Mouse (Mus musculus): Measurements from ENCODE around the gene Islr2. TPM values are rescaled to one million over a fixed set of nuclear protein-coding genes. Genes with fewer than 3 reads are reported as not detected.

The Islr2 gene
- polyA plus RNA-seq, 1 experiment from 2014 or later, result 1.4 TPM

DNA sequence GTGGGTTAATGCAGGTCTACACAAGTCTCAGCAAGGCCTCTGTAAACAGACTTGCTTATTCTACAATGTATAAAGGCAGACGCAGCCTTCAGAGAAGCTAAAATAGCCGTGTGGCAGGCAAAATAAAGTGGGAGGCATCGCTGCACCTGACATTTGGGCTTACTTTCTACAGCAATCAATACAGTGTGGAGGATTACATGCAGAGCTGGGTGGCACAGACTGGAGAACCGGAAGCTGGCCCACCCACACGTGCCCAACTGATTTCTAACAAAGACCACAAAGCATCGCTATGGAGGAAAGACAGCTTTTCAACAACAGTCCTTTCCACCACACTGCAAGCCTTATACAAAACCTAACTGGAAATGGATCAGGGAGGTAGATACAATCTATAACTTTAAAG, 19.7 kb downstream of the Islr2 start:
- Histone ChIP-seq H3K27ac (no peak overlapping the region), H3K9me3 (no peaks in the 10 kb centered on the region), H3K36me3 (no peaks in the 10 kb centered on the region), H3K4me2 (no peak overlapping the region), H3K9ac (no peak overlapping the region), H3K4me3 (no peak overlapping the region), H3K27me3 (peaks cover under 1% of the 10 kb centered on the region; the same call in 1 of the 2 replicates), H3K4me1 (no peaks in the 10 kb centered on the region)
- no peak for ATAC-seq (ENCODE audit: insufficient number of reproducible peaks, insufficient read depth, low FRiP score, low TSS enrichment, low read depth)
- 64% methylated on average over 6 of the region's 6 CpGs for WGBS

DNA sequence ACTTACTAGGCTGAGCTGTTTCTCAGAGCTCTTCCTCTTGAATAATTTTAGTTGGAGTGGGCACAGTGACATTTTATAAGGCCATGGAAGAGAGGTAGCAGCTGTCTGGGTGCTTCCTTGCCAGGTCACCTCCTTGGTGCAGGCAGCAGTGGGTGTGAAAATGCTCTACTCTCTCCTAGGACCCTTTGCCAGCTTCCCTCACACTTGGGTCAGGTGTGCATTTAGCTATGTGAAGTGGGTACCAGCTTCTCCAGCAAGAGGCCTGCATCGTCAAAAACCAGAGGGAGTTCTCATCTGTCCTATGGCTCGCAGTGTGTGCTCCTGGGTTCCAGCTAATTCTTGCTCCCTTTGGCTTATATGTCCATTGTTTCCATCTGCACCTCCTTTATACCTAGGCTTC, 24.7 kb downstream of the Islr2 start:
- 83% methylated on average over 2 of the region's 2 CpGs for WGBS
- no peaks in the 10 kb centered on the region for H3K27me3 ChIP-seq
- no peak overlapping the region for H3K4me3 ChIP-seq
- no peaks in the 10 kb centered on the region for H3K9me3 ChIP-seq
- no peak overlapping the region for H3K4me2 ChIP-seq
- H3K36me3 ChIP-seq, result no peaks in the 10 kb centered on the region
- H3K9ac ChIP-seq, result no peak overlapping the region
- no peak overlapping the region for H3K27ac ChIP-seq
- no peak for ATAC-seq (ENCODE audit: insufficient number of reproducible peaks, insufficient read depth, low FRiP score, low TSS enrichment, low read depth)
- peaks cover 12% of the 10 kb centered on the region for H3K4me1 ChIP-seq

DNA sequence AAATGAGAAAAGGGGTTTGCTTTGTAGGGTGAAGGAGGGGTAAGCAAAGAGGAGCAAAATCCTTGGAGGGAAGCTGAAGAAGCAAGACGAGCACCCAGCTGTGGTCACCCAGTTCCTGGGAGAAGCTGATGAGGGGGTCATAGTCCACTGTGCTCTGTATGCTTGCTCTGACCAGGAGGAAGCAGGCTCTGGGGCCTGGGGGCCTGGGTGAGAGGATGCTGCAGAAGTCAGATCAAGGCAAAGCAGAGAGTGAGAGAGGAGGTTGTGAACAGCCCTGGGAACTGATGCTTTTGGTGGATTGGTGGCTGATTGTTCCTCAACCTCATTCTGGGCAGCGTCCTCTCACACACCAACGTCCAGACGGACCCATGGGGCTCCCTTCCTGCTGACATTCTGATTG, 27.0 kb downstream of the Islr2 start:
- Histone ChIP-seq H3K27me3 (no peaks in the 10 kb centered on the region), H3K27ac (no peak overlapping the region), H3K9me3 (no peaks in the 10 kb centered on the region), H3K4me1 (peaks cover 12% of the 10 kb centered on the region), H3K4me2 (no peak overlapping the region), H3K4me3 (no peak overlapping the region), H3K9ac (no peak overlapping the region), H3K36me3 (no peaks in the 10 kb centered on the region)
- ATAC-seq (ENCODE audit: insufficient number of reproducible peaks, insufficient read depth, low FRiP score, low TSS enrichment, low read depth), result no peak
- 67% methylated on average over 4 of the region's 4 CpGs for WGBS

DNA sequence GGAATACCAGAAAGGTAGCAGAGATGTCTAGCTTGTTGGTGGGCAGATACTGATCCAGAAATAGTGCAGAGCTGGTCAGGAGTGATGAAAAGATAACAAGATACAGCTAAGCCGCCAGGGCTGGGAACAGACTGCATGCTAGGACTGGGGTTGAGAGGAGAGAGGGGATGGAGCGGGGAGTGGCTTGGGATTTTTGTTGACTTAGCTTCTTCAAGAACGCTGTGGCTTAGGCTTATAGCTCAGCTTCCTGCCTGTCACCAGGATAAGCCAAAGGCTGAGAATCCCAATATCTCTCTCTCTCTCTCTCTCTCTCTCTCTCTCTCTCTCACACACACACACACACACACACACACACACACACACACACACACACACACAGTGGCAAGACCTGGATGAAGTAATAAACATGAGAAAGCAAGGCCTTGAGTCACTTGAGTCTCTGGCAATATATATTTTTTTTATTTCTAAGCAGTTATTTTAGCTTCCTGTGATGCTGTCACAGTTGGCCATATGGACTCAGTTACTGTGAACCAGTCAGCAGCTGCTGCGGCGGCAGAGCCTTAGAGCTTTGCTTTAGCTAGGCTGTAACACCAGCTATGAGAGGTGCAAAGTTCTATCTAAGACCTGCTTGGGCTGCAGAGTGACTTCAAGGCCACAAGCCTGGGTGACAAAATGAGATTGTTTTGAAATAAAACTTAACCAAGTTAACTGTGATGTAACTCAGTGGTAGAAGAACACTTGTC, 28.2 kb downstream of the Islr2 start:
- ATAC-seq (ENCODE audit: insufficient number of reproducible peaks, insufficient read depth, low FRiP score, low TSS enrichment, low read depth), result no peak

DNA sequence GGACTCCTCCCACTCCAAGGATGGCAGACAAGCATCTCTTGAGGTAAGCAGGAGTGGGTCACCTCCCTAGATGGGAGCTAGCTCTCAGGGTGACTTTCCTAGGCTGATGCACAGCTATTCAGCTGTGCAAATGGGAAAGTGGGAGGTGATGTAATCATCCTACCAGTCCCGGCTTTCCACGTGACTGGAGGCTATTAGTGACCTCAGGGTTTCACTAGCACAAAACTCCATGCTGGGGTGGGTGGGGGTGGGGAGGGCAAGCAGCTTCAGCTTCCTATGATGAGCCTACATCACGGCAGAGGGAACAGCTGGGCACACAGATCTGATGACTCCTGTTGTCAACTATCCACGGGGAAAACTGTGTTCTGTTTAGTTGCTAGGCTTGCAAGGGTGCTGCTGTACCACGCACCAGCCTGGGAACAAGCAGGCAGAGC, 29.3 kb downstream of the Islr2 start:
- no peak for ATAC-seq (ENCODE audit: insufficient number of reproducible peaks, insufficient read depth, low FRiP score, low TSS enrichment, low read depth)
- Histone ChIP-seq H3K4me2 (no peak overlapping the region), H3K4me1 (peaks cover 12% of the 10 kb centered on the region), H3K36me3 (no peaks in the 10 kb centered on the region), H3K27ac (no peak overlapping the region), H3K27me3 (no peaks in the 10 kb centered on the region), H3K4me3 (no peak overlapping the region), H3K9me3 (no peaks in the 10 kb centered on the region), H3K9ac (no peak overlapping the region)
- WGBS, result 28% methylated on average over 5 of the region's 5 CpGs

More for the DNA sequence above, 28.2 kb downstream of the Islr2 start:
- Histone ChIP-seq H3K9me3 (no peaks in the 10 kb centered on the region), H3K9ac (no peak overlapping the region), H3K27ac (peak overlapping the region; percentile 44; the same call in 1 of the 2 replicates), H3K4me2 (no peak overlapping the region), H3K4me1 (peaks cover 12% of the 10 kb centered on the region), H3K4me3 (no peak overlapping the region), H3K27me3 (no peaks in the 10 kb centered on the region), H3K36me3 (no peaks in the 10 kb centered on the region)
- WGBS, result 22% methylated on average over 5 of the region's 5 CpGs

DNA sequence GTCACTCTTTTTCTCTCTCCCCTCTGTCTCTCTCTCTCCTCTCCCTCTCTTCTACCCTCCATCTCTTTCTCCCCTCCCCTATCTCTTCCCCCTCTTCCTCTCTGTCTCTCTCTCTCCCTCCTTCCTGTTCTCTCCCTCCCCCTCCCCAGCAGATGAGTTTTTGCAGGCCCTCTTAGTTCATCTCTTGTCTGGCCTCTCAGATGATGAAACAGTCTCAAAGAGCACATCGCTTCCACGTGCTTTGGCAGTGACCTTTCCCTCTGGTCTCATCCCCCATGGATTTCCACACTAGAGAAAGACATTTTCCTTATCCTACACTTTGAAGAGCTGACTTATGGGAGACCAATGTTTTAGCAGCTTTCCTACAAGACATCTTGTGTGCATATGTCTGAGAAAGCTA, 31.3 kb downstream of the Islr2 start:
- Histone ChIP-seq H3K27ac (no peak overlapping the region), H3K4me2 (no peak overlapping the region), H3K9ac (no peak overlapping the region), H3K9me3 (no peaks in the 10 kb centered on the region), H3K4me3 (no peak overlapping the region), H3K4me1 (peaks cover 25% of the 10 kb centered on the region), H3K27me3 (no peaks in the 10 kb centered on the region), H3K36me3 (no peaks in the 10 kb centered on the region)
- ATAC-seq (ENCODE audit: insufficient number of reproducible peaks, insufficient read depth, low FRiP score, low TSS enrichment, low read depth), result no peak
- WGBS, result 52% methylated on average over 2 of the region's 2 CpGs

DNA sequence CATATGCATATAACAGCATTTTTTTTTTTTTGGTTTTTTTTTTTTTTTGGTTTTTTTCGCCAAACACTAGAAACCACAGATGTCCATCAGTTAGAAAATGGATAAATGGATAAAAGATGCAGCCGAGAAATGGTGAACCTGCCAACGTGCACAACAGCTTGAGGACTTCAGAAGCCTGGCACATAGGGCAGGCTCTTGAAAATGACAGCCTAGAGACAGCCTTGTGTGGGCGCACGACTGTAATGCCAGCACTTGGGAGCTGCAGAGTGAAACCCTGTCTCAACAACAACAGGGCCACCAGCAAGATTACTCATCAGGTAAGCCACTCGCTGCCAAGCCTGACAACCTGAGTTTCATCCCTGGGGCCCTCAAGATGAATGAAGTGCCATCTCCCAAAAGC, 34.7 kb downstream of the Islr2 start:
- peaks cover 14% of the 10 kb centered on the region for H3K4me1 ChIP-seq

DNA sequence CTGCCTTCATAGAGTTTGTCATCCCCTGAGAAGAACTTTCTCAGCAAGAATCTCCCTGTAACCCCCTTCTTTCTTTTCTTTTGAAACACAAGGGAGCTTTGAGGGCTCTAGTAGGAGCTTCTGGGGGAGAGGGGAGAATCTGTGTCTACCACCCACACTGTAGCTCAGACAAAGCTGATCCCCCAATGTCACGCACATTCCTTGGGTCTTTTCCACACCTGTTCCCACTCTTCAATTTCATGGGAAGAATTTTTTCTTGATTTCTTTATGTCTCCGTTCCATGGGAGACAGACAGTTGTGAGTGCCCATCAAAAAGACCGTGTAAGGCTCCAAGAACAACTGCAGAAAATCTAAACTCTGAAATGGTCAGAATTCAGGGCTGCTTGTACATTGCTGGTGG, 35.2 kb downstream of the Islr2 start:
- Histone ChIP-seq H3K4me3 (no peak overlapping the region), H3K9me3 (peaks cover 7% of the 10 kb centered on the region; the same call in 1 of the 2 replicates), H3K27me3 (no peaks in the 10 kb centered on the region), H3K27ac (no peak overlapping the region), H3K36me3 (no peaks in the 10 kb centered on the region), H3K4me1 (peaks cover 14% of the 10 kb centered on the region), H3K4me2 (no peak overlapping the region), H3K9ac (no peak overlapping the region)
- no peak for ATAC-seq (ENCODE audit: insufficient number of reproducible peaks, insufficient read depth, low FRiP score, low TSS enrichment, low read depth)
- WGBS, result 34% methylated on average over 3 of the region's 3 CpGs

More for the DNA sequence above, 34.7 kb downstream of the Islr2 start:
- Histone ChIP-seq H3K27me3 (no peaks in the 10 kb centered on the region), H3K4me2 (no peak overlapping the region), H3K4me3 (no peak overlapping the region), H3K9me3 (peaks cover 7% of the 10 kb centered on the region; the same call in 1 of the 2 replicates), H3K36me3 (no peaks in the 10 kb centered on the region), H3K9ac (no peak overlapping the region), H3K27ac (no peak overlapping the region)
- WGBS, result 55% methylated on average over 6 of the region's 6 CpGs
- no peak for ATAC-seq (ENCODE audit: insufficient number of reproducible peaks, insufficient read depth, low FRiP score, low TSS enrichment, low read depth)

DNA sequence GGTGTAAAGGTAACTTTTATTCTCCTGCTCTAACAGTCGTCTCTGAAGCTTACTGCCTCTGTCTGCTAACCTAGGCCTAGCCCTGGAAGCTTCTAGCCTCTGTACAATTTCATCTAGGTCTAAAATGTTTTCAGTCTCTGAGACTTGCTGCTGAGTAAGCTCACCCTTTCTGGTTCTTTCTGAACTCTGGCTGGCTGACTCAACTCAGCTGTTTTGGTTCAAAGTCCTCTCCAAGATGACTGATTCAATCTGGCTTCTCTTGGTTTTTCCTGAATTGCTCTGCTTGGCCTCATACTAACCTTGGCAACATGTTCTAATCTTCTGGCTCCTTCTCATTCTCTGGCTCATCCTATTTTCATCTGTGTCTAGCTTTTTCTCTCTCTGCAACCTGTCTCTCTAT, 38.3 kb downstream of the Islr2 start:
- peaks cover 18% of the 10 kb centered on the region for H3K4me1 ChIP-seq
- H3K9ac ChIP-seq, result no peak overlapping the region
- H3K27ac ChIP-seq, result no peak overlapping the region
- no peak overlapping the region for H3K4me2 ChIP-seq
- 87% methylated on average over 1 of the region's 1 CpGs for WGBS
- no peak for ATAC-seq (ENCODE audit: insufficient number of reproducible peaks, insufficient read depth, low FRiP score, low TSS enrichment, low read depth)
- no peaks in the 10 kb centered on the region for H3K27me3 ChIP-seq
- H3K9me3 ChIP-seq, result peaks cover 7% of the 10 kb centered on the region; the same call in 1 of the 2 replicates
- H3K4me3 ChIP-seq, result no peak overlapping the region
- H3K36me3 ChIP-seq, result no peaks in the 10 kb centered on the region

DNA sequence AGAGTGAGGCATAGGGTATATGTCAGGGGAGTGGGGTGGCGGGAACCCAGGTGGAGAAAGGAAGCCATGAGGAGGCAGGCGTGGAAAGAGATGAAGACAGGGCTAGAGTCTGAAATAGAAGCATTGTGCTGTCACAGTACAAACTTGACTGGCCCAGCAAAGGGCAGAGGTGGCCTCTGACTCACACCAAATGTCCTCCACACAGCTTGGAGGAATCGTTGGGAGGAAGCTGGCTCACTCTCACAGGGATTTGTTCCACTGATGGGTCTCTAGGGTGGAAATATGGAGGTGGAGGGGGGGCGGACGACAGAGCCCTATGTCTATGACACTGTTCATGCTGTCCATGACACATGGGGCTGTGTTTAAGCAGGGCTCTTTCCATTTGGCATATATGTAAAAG, 41.0 kb downstream of the Islr2 start:
- no peak for ATAC-seq (ENCODE audit: insufficient number of reproducible peaks, insufficient read depth, low FRiP score, low TSS enrichment, low read depth)
- Histone ChIP-seq H3K4me2 (no peak overlapping the region), H3K9me3 (peaks cover 7% of the 10 kb centered on the region; the same call in 1 of the 2 replicates), H3K4me1 (peaks cover 28% of the 10 kb centered on the region), H3K4me3 (no peak overlapping the region), H3K9ac (no peak overlapping the region), H3K36me3 (no peaks in the 10 kb centered on the region), H3K27ac (no peak overlapping the region), H3K27me3 (no peaks in the 10 kb centered on the region)
- 69% methylated on average over 5 of the region's 5 CpGs for WGBS

DNA sequence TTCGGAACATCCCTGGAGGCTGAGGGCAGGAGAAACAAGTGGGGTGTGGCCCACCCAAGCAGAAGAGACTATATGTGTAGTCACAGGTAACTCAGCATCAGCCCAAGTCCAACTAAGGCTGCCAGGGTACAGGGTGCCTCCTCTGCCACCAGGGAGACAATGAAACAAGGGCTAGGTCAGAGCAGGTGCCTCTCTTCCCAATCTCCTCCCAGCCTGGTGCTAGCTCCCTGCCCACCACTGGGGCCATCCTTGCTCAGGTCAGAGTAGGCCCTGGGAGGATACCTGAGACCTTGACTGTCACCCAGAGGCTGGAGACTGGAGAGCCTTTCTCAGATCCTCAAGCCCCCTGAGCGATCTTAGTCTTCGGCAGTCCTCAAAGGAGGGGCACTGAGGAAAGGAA, 41.9 kb downstream of the Islr2 start:
- H3K9me3 ChIP-seq, result peaks cover 7% of the 10 kb centered on the region; the same call in 1 of the 2 replicates
- ATAC-seq (ENCODE audit: insufficient number of reproducible peaks, insufficient read depth, low FRiP score, low TSS enrichment, low read depth), result no peak
- H3K4me3 ChIP-seq, result no peak overlapping the region
- WGBS, result 88% methylated on average over 3 of the region's 3 CpGs
- H3K27me3 ChIP-seq, result no peaks in the 10 kb centered on the region
- no peak overlapping the region for H3K9ac ChIP-seq
- peaks cover 37% of the 10 kb centered on the region for H3K4me1 ChIP-seq
- no peaks in the 10 kb centered on the region for H3K36me3 ChIP-seq
- no peak overlapping the region for H3K4me2 ChIP-seq
- no peak overlapping the region for H3K27ac ChIP-seq

DNA sequence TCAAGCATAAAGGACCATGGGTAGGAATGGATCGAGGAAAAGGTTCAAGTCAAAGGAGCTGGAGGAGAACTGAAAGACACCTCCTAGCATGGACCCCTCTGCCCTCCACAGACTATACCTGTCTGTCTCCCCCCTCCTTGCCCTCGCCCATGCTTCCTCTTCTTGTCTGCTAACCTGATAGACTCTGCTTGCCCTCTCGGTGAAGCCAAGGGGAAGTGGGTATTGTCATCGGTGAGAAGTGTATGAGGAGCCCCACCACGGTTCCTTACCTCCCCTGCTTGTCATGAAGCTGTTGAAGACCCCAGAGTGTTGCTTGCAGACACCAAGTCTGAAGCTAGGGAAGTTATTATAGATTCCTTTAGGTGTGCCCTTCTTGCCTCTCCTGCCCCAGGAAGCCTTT, 43.8 kb downstream of the Islr2 start:
- no peak overlapping the region for H3K9ac ChIP-seq
- WGBS, result 83% methylated on average over 5 of the region's 5 CpGs
- peak overlapping the region; percentile 97 for H3K27ac ChIP-seq
- ATAC-seq (ENCODE audit: insufficient number of reproducible peaks, insufficient read depth, low FRiP score, low TSS enrichment, low read depth), result no peak
- H3K4me1 ChIP-seq, result peaks cover 56% of the 10 kb centered on the region
- H3K27me3 ChIP-seq, result no peaks in the 10 kb centered on the region
- no peaks in the 10 kb centered on the region for H3K9me3 ChIP-seq
- H3K36me3 ChIP-seq, result no peaks in the 10 kb centered on the region
- H3K4me3 ChIP-seq, result no peak overlapping the region
- H3K4me2 ChIP-seq, result no peak overlapping the region

Data from embryonic facial prominence, embryonic 13.5 days (tissue).